Mouse (Mus musculus): ENCODE data around the gene C2cd3.

C2cd3 gene

GRCm38 (mm10) chr7:100466781-100467510 is 94.9 kb downstream of the C2cd3 start:
- TF ChIP-seq POU5F1 (IDR thresholded peaks at IDR 0.05; ENCODE audit: borderline replicate concordance, low read length) (no peak), NANOG (IDR thresholded peaks at IDR 0.05; ENCODE audit: borderline replicate concordance, low read length) (no peak)
- no peak overlapping the region for H3K4me3 ChIP-seq (replicated peaks; ENCODE audit: low read length)
- H3K9me3 ChIP-seq (ENCODE audit: low read length): no peaks in the 10 kb centered on the region
- peaks cover 58% of the 10 kb centered on the region for H3K36me3 ChIP-seq (ENCODE audit: insufficient read depth, low read length)
- H3K27me3 ChIP-seq (ENCODE audit: insufficient read depth, low read length): no peaks in the 10 kb centered on the region
- H3K4me1 ChIP-seq (replicated peaks; ENCODE audit: low read depth, low read length): 0 out of 2 replicates have a peak, but pooled peaks cover 6% of the 10 kb centered on the region

- TF ChIP-seq POU5F1 (IDR thresholded peaks at IDR 0.05; ENCODE audit: borderline replicate concordance, low read length): no peak
- TF ChIP-seq CTCF (conservative IDR thresholded peaks at IDR 0.05; ENCODE audit: low read length): no peak
- peaks cover 16% of the 10 kb centered on the region for H3K4me1 ChIP-seq (replicated peaks; ENCODE audit: low read depth, low read length)
- no peaks in the 10 kb centered on the region for H3K9me3 ChIP-seq (ENCODE audit: low read length)
- no peaks in the 10 kb centered on the region for H3K27me3 ChIP-seq (ENCODE audit: insufficient read depth, low read length)
- no peak overlapping the region for H3K4me3 ChIP-seq (replicated peaks; ENCODE audit: low read length)
- H3K36me3 ChIP-seq (ENCODE audit: insufficient read depth, low read length): peaks cover 44% of the 10 kb centered on the region
These were observed 96.7 kb downstream of the C2cd3 start for GRCm38 (mm10) chr7:100468761-100469160.

GRCm38 (mm10) chr7:100469502-100469901 is 97.5 kb downstream of the C2cd3 start:
- Histone ChIP-seq H3K36me3 (ENCODE audit: insufficient read depth, low read length) (peaks cover 39% of the 10 kb centered on the region), H3K4me1 (replicated peaks; ENCODE audit: low read depth, low read length) (peaks cover 22% of the 10 kb centered on the region), H3K4me3 (replicated peaks; ENCODE audit: low read length) (no peak overlapping the region), H3K9me3 (ENCODE audit: low read length) (no peaks in the 10 kb centered on the region), H3K27me3 (ENCODE audit: insufficient read depth, low read length) (no peaks in the 10 kb centered on the region)
- no peak for TF ChIP-seq NANOG (IDR thresholded peaks at IDR 0.05; ENCODE audit: borderline replicate concordance, low read length)
- no peak for TF ChIP-seq POU5F1 (IDR thresholded peaks at IDR 0.05; ENCODE audit: borderline replicate concordance, low read length)
- TF ChIP-seq CTCF (conservative IDR thresholded peaks at IDR 0.05; ENCODE audit: low read length): no peak

GRCm38 (mm10) chr7:100470796-100471406 is 98.9 kb downstream of the C2cd3 start:
- no peak overlapping the region for H3K4me3 ChIP-seq (replicated peaks; ENCODE audit: low read length)
- no peaks in the 10 kb centered on the region for H3K9me3 ChIP-seq (ENCODE audit: low read length)
- peaks cover 27% of the 10 kb centered on the region for H3K4me1 ChIP-seq (replicated peaks; ENCODE audit: low read depth, low read length)
- no peaks in the 10 kb centered on the region for H3K27me3 ChIP-seq (ENCODE audit: insufficient read depth, low read length)
- peaks cover 27% of the 10 kb centered on the region for H3K36me3 ChIP-seq (ENCODE audit: insufficient read depth, low read length)
- TF ChIP-seq CTCF (conservative IDR thresholded peaks at IDR 0.05; ENCODE audit: low read length): no peak
- TF ChIP-seq POU5F1 (IDR thresholded peaks at IDR 0.05; ENCODE audit: borderline replicate concordance, low read length): no peak
- no peak for TF ChIP-seq NANOG (IDR thresholded peaks at IDR 0.05; ENCODE audit: borderline replicate concordance, low read length)

- no peak overlapping the region for H3K4me3 ChIP-seq (replicated peaks; ENCODE audit: low read length)
- TF ChIP-seq POU5F1 (IDR thresholded peaks at IDR 0.05; ENCODE audit: borderline replicate concordance, low read length) (no peak), NANOG (IDR thresholded peaks at IDR 0.05; ENCODE audit: borderline replicate concordance, low read length) (no peak), CTCF (conservative IDR thresholded peaks at IDR 0.05; ENCODE audit: low read length) (no peak)
- H3K27me3 ChIP-seq (ENCODE audit: insufficient read depth, low read length): 0 out of 2 replicates have a peak, but pooled peaks cover 4% of the 10 kb centered on the region
- no peaks in the 10 kb centered on the region for H3K9me3 ChIP-seq (ENCODE audit: low read length)
- H3K36me3 ChIP-seq (ENCODE audit: insufficient read depth, low read length): peaks cover 27% of the 10 kb centered on the region
- H3K4me1 ChIP-seq (replicated peaks; ENCODE audit: low read depth, low read length): peaks cover 27% of the 10 kb centered on the region
These were observed 99.4 kb downstream of the C2cd3 start for GRCm38 (mm10) chr7:100471407-100471797.

GRCm38 (mm10) chr7:100472777-100473176 is 100.7 kb downstream of the C2cd3 start, which contains the start of gene Ucp3:
Gene Ucp3, plus strand, starts transcription at chr7:100472990.
- Histone ChIP-seq H3K4me3 (replicated peaks; ENCODE audit: low read length) (no peak within 1 kb of the TSS), H3K4me1 (replicated peaks; ENCODE audit: low read depth, low read length) (peaks cover 21% of the 10 kb centered on the region), H3K36me3 (ENCODE audit: insufficient read depth, low read length) (peaks cover 23% of the 10 kb centered on the region), H3K9me3 (ENCODE audit: low read length) (no peaks in the 10 kb centered on the region), H3K27me3 (ENCODE audit: insufficient read depth, low read length) (0 out of 2 replicates have a peak, but pooled peaks cover 4% of the 10 kb centered on the region)
- no peak for TF ChIP-seq NANOG (IDR thresholded peaks at IDR 0.05; ENCODE audit: borderline replicate concordance, low read length)
- no peak for TF ChIP-seq POU5F1 (IDR thresholded peaks at IDR 0.05; ENCODE audit: borderline replicate concordance, low read length)
- no peak for TF ChIP-seq CTCF (conservative IDR thresholded peaks at IDR 0.05; ENCODE audit: low read length)

GRCm38 (mm10) chr7:100473846-100474454 is 101.9 kb downstream of the C2cd3 start:
- TF ChIP-seq CTCF (conservative IDR thresholded peaks at IDR 0.05; ENCODE audit: low read length) (no peak), NANOG (IDR thresholded peaks at IDR 0.05; ENCODE audit: borderline replicate concordance, low read length) (no peak), POU5F1 (IDR thresholded peaks at IDR 0.05; ENCODE audit: borderline replicate concordance, low read length) (no peak)
- Histone ChIP-seq H3K4me3 (replicated peaks; ENCODE audit: low read length) (no peak overlapping the region), H3K36me3 (ENCODE audit: insufficient read depth, low read length) (peaks cover 12% of the 10 kb centered on the region), H3K27me3 (ENCODE audit: insufficient read depth, low read length) (peaks cover 13% of the 10 kb centered on the region), H3K9me3 (ENCODE audit: low read length) (no peaks in the 10 kb centered on the region), H3K4me1 (replicated peaks; ENCODE audit: low read depth, low read length) (peaks cover 24% of the 10 kb centered on the region)

- Histone ChIP-seq H3K27me3 (ENCODE audit: insufficient read depth, low read length) (peaks cover 20% of the 10 kb centered on the region), H3K36me3 (ENCODE audit: insufficient read depth, low read length) (peaks cover 5% of the 10 kb centered on the region), H3K4me3 (replicated peaks; ENCODE audit: low read length) (no peak overlapping the region), H3K4me1 (replicated peaks; ENCODE audit: low read depth, low read length) (peaks cover 31% of the 10 kb centered on the region), H3K9me3 (ENCODE audit: low read length) (no peaks in the 10 kb centered on the region)
- no peak for TF ChIP-seq NANOG (IDR thresholded peaks at IDR 0.05; ENCODE audit: borderline replicate concordance, low read length)
These were observed 102.6 kb downstream of the C2cd3 start for GRCm38 (mm10) chr7:100474680-100475079.
